In genomic region chr15:85182063-85182462, GRCm38 (mm10) we compare ENCODE assay signal across 34 mouse cellular contexts. TPM values are rescaled to one million over a fixed set of nuclear protein-coding genes. Genes with fewer than 3 reads are reported as not detected.
"Had no signal": no experiment of that assay in that cellular context is flagged by ENCODE, and none has a peak within 500 bp of the region (broad histone marks: within the 10 kb centered on the region; RNA-seq: fewer than 3 reads in every experiment).

No protein-coding gene starts in this region.

- H3K4me3 ChIP-seq: heart, adult 2 months; heart, embryonic 10.5 days; heart, embryonic 13.5 days; heart, embryonic 15.5 days; hindbrain, embryonic 13.5 days; hindbrain, embryonic 15.5 days; kidney, embryonic 15.5 days; limb, embryonic 13.5 days; limb, embryonic 15.5 days; liver, embryonic 12.5 days had no signal

- H3K36me3 ChIP-seq: heart, embryonic 10.5 days; heart, embryonic 13.5 days; heart, embryonic 15.5 days; hindbrain, embryonic 13.5 days; hindbrain, embryonic 15.5 days; kidney, embryonic 15.5 days; limb, embryonic 13.5 days; limb, embryonic 15.5 days; liver, embryonic 12.5 days had no signal

- H3K27ac ChIP-seq: heart, adult 2 months; heart, embryonic 10.5 days; heart, embryonic 13.5 days; heart, embryonic 15.5 days; hindbrain, embryonic 13.5 days; hindbrain, embryonic 15.5 days; hindbrain, postnatal 0 days; kidney, embryonic 15.5 days; kidney, postnatal 0 days; limb, embryonic 13.5 days; limb, embryonic 15.5 days; liver, embryonic 12.5 days; liver, embryonic 14.5 days had no signal

- ATAC-seq: forebrain, postnatal 0 days; hindbrain, postnatal 0 days; intestine, embryonic 16.5 days; liver, embryonic 12.5 days had no signal

- H3K4me2 ChIP-seq: heart, embryonic 13.5 days; heart, embryonic 15.5 days; hindbrain, embryonic 13.5 days; hindbrain, embryonic 15.5 days; kidney, embryonic 15.5 days; limb, embryonic 13.5 days; limb, embryonic 15.5 days; liver, embryonic 12.5 days had no signal

- H3K27me3 ChIP-seq: heart, embryonic 13.5 days; heart, embryonic 15.5 days; hindbrain, embryonic 13.5 days; hindbrain, embryonic 15.5 days; kidney, embryonic 15.5 days; limb, embryonic 13.5 days; limb, embryonic 15.5 days; liver, embryonic 12.5 days had no signal

- H3K9me3 ChIP-seq: heart, embryonic 10.5 days; heart, embryonic 13.5 days; heart, embryonic 15.5 days; hindbrain, embryonic 13.5 days; hindbrain, embryonic 15.5 days; kidney, embryonic 15.5 days; limb, embryonic 13.5 days; limb, embryonic 15.5 days; liver, embryonic 12.5 days had no signal

- H3K9ac ChIP-seq: forebrain, postnatal 0 days; heart, embryonic 13.5 days; heart, embryonic 15.5 days; hindbrain, embryonic 13.5 days; hindbrain, embryonic 15.5 days; kidney, embryonic 15.5 days; limb, embryonic 13.5 days; limb, embryonic 15.5 days; liver, embryonic 12.5 days; liver, embryonic 14.5 days had no signal

- DNase-seq: forebrain, postnatal 0 days; gastrocnemius, postnatal 14 days; gastrocnemius, postnatal 36 days; heart, postnatal 36 days; kidney, adult 11 months; kidney, adult 2 months; kidney, adult 9 months; kidney, postnatal 36 days; layer of hippocampus, adult 9-11 months; layer of hippocampus, postnatal 36 days; left cerebral cortex, postnatal 4 days had no signal

- H3K4me1 ChIP-seq: liver, embryonic 12.5 days had no signal

RNA-seq across cellular contexts. Expression of gene Ribc2, which starts 50.2 kb away (rescaled TPM):
- total RNA-seq: gastrocnemius, adult 18-20 months; gastrocnemius, adult 8-10 months; gastrocnemius, postnatal 14 days; gastrocnemius, postnatal 36 days; heart, adult 2 months; heart, postnatal 36 days; hematopoietic stem cell, adult 5-6 weeks; left cerebral cortex, adult 18-20 months; left cerebral cortex, postnatal 10 days; left cerebral cortex, postnatal 25 days; liver, adult 2 months had no signal
- polyA plus RNA-seq: large intestine, adult 2 months; liver, adult 2 months; liver, embryonic 12.5 days; liver, embryonic 14.5 days had no signal

RNA-seq across cellular contexts. Expression of gene Smc1b, which starts 50.3 kb away (rescaled TPM):
- total RNA-seq: gastrocnemius, adult 18-20 months; gastrocnemius, adult 8-10 months; gastrocnemius, postnatal 14 days; gastrocnemius, postnatal 36 days; heart, adult 2 months; heart, postnatal 36 days; layer of hippocampus, postnatal 36 days; left cerebral cortex, adult 18-20 months; left cerebral cortex, postnatal 10 days; left cerebral cortex, postnatal 25 days had no signal
- polyA plus RNA-seq: gonadal fat pad, adult 2 months; heart, adult 2 months; kidney, adult 2 months had no signal
